Mouse (Mus musculus) mesoderm, embryonic 11.5 days (tissue): ENCODE data around the gene Olfr1247.
"Not testable (repeated sequence)": the region's sequence is repeated elsewhere in the genome, so short reads cannot be mapped to it uniquely, and the experiment has no call there.

ENCODE experiments used
- DNase-seq: peaks from one replicate; pipeline ENCODE4 v3.0.0-alpha.2; 2012; ENCODE audit warnings: low read depth, low spot score

Olfr1247 gene

GRCm38 (mm10) chr2:89614030-89614429 lies at the start of gene Olfr1247:
TSS of gene Olfr1247 (minus strand) at chr2:89614130.
- DNase-seq, result no peak

- DNase-seq, result no peak
Measured at GRCm38 (mm10) chr2:89661367-89661766, 47.4 kb upstream of the Olfr1247 start, which contains the start of gene Olfr1250. TSS of gene Olfr1250 (minus strand) at chr2:89661467.

- DNase-seq, result no peak
Measured at GRCm38 (mm10) chr2:89634883-89635282, 21.0 kb upstream of the Olfr1247 start, which contains the start of gene Olfr1249. TSS of gene Olfr1249 (minus strand) at chr2:89634983.

- DNase-seq, result not testable (repeated sequence)
Measured at GRCm38 (mm10) chr2:89618145-89618544, 4.2 kb upstream of the Olfr1247 start, which contains the start of gene Olfr1248. TSS of gene Olfr1248 (minus strand) at chr2:89618245.

GRCm38 (mm10) chr2:89593057-89593456 lies 20.9 kb downstream of the Olfr1247 start, which contains the start of gene Olfr1246:
TSS of gene Olfr1246 (minus strand) at chr2:89593157.
- DNase-seq, result no peak

GRCm38 (mm10) chr2:89578347-89578746 lies 35.6 kb downstream of the Olfr1247 start, which contains the start of gene Olfr1245:
TSS of gene Olfr1245 (minus strand) at chr2:89578447.
- no peak for DNase-seq

- not testable (repeated sequence) for DNase-seq
Measured at GRCm38 (mm10) chr2:89562706-89563105, 51.2 kb downstream of the Olfr1247 start.
